Mouse (Mus musculus) left cerebral cortex, adult 8-10 months (tissue): ENCODE results near the gene Tcea2. TPM values are rescaled to one million over a fixed set of nuclear protein-coding genes. Genes with fewer than 3 reads are reported as not detected.

ENCODE experiments used
- DNase-seq, 2 experiments: peaks; one replicate each; pipeline ENCODE4 v3.0.0; 2022; ENCODE audit warnings: low spot score in 2 of 2
- total RNA-seq, 4 experiments: library from RNA; stranded (reverse); gene quantifications; 2 replicates each; pipeline ENCODE4 v1.2.4; 2022

Tcea2 gene
- total RNA-seq, 4 experiments from 2014 or later = 64.2 to 70.0 (median 65.5) TPM

DNA sequence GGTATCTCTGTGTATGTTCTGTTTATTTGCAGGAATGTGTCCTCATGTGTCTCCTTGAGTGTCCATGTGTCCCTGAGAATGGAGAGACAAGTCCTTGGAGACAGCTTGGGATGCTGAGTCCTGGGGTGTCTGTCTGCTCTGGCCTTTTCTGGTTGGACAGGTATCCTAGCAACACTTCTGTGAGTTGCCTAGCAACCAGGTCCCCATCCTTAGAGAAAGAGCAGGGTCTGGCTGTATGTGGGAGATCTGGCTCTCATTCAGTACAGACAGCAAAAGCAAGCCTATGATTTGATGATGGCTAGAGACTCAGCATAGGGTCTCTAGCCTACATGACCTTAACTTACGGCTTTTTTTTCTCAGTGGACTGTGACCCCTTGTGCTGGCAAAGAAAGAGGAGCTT lies 33.6 kb downstream of the Tcea2 start:
- peak in 1 of 2 experiments; percentile 83 for DNase-seq

DNA sequence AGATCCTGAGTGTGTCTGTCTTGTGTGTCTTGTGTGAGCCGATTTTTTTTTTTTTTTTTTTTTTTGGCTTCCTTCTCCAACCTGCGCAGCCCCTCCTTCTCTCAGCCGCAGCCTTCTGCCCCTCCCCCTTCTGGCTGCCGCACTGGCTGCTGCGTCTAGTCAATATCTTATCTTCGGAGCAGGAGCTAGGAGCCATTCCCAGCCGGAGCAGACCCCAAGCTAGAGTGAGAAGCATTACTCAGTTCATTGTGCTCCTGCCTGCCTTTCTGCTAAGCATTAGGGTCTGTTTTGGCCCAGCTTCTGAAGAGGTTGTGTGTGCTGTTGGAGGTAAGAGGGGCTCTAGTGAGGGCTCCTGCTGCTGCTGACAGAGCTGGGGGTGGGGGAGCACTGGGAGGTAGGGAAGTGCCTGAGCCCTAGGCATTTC lies 34.8 kb downstream of the Tcea2 start, which contains the start of gene Oprl1:
Oprl1 (plus strand) TSS at position 114 of the 424 bp plus-strand sequence.
- DNase-seq = peak; percentile 49 to 64

DNA sequence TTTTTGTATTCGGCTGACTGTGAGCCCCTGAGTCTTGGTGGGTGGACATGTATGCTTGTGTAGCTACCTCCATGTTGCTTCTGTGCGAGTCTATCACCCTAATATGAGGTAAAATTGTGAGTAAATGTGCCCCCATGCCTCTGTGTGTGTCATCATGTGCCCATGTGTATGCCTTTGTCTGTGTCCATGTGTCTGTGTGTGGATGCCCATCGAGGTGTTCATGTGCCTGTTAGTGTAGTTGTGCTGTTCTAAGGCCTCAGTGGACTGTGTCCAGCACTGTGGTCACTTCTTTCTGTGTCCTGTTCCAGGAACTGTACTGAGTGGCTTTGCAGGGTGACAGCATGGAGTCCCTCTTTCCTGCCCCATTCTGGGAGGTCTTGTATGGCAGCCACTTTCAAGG lies 35.3 kb downstream of the Tcea2 start:
- peak in 1 of 2 experiments; percentile 26 for DNase-seq

GRCm38 (mm10) chr2:181716991-181717390 lies 36.9 kb downstream of the Tcea2 start:
- no peak for DNase-seq

- DNase-seq = no peak
Observed at GRCm38 (mm10) chr2:181720061-181720460, 40.0 kb downstream of the Tcea2 start.

GRCm38 (mm10) chr2:181721200-181721599 lies 41.1 kb downstream of the Tcea2 start:
- no peak for DNase-seq

GRCm38 (mm10) chr2:181722213-181722612 lies 42.1 kb downstream of the Tcea2 start:
- no peak for DNase-seq

DNA sequence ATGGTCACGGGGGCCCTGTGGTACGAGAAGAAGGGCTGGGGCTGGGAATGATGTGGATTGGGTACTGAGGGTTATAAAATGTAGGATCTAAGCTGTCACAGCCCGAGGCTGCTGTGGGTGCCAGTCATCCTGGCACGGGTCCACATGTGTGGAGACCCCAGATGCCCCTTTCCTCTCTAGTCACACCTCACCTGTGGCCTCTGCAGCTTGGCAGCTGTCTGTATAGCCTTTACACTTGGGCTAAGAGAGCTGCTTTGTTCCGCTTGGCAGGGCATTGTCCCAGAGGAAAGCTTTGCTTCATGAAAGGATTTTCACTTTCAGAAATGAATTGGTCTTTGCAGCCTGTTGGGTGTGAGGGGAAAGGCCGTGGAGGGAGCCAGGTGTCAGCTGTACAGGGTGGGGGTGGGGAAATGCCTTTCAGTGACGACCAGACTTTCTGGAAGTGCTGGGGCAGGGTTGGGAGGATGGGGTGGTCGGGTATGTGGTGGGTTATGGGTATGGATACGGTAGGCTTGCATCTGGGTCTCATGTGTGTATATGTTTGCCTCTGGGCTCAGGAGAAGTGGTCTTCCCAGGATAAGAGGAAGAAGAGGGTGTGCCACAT lies 47.7 kb downstream of the Tcea2 start:
- DNase-seq = no peak

- no peak for DNase-seq
Observed at GRCm38 (mm10) chr2:181730051-181730450, 49.9 kb downstream of the Tcea2 start.

Other genes starting within 250 kb of the Tcea2 start
- 10 to 100 TPM; 10.9 to 11.9 (median 11.4) TPM for gene Zbtb46, start 220.9 kb upstream of the Tcea2 start, total RNA-seq
- not detected for gene Abhd16b, start 187.1 kb upstream of the Tcea2 start, total RNA-seq
- gene Tpd52l2, start 183.2 kb upstream of the Tcea2 start, total RNA-seq = 10 to 100 TPM; 71.5 to 81.3 (median 74.0) TPM
- 100 to 1,000 TPM; 277 to 310 (median 297) TPM for gene Dnajc5, start 159.8 kb upstream of the Tcea2 start, total RNA-seq
- gene Uckl1, start 95.4 kb upstream of the Tcea2 start, total RNA-seq = 10 to 100 TPM; 53.5 to 80.6 (median 63.6) TPM
- 10 to 100 TPM; 54.0 to 60.9 (median 56.7) TPM for gene Prpf6, start 88.4 kb upstream of the Tcea2 start, total RNA-seq
- 10 to 100 TPM; 68.9 to 94.3 (median 77.1) TPM for gene Zfp512b, start 87.5 kb upstream of the Tcea2 start, total RNA-seq
- 10 to 100 TPM; 19.6 to 22.3 (median 21.6) TPM for gene Samd10, start 81.1 kb upstream of the Tcea2 start, total RNA-seq
- gene Gm29797, start 23.3 kb upstream of the Tcea2 start, total RNA-seq = 1 to 10 TPM in 1 of 4 experiments, under 1 TPM in 2, not detected in 1; 0.53 to 1.2 (median 0.62) TPM
- 10 to 100 TPM in 1 of 4 experiments, 1 to 10 TPM in 3; 5.8 to 11.8 (median 7.8) TPM for gene Sox18, start 8.7 kb upstream of the Tcea2 start, total RNA-seq
- gene Rgs19, start 13.7 kb downstream of the Tcea2 start, total RNA-seq = 10 to 100 TPM; 21.9 to 35.9 (median 26.8) TPM
- gene Lkaaear1, start 18.1 kb downstream of the Tcea2 start, total RNA-seq = not detected
- 10 to 100 TPM; 47.1 to 59.7 (median 55.7) TPM for gene Oprl1, start 34.7 kb downstream of the Tcea2 start, total RNA-seq
- gene Myt1, start 83.0 kb downstream of the Tcea2 start, total RNA-seq = 10 to 100 TPM; 14.7 to 25.9 (median 18.6) TPM
- gene Pcmtd2, start 157.5 kb downstream of the Tcea2 start, total RNA-seq = 10 to 100 TPM; 76.1 to 84.1 (median 81.7) TPM
- 10 to 100 TPM; 26.0 to 31.5 (median 29.8) TPM for gene Polr3k, start 184.0 kb downstream of the Tcea2 start, total RNA-seq